ENCODE assay signal across 15 mouse cellular contexts in genomic region chr9:118776880-118777438, GRCm38 (mm10).
"Had no signal": no experiment of that assay in that cellular context is flagged by ENCODE, and none has a peak within 500 bp of the region (broad histone marks: within the 10 kb centered on the region; RNA-seq: fewer than 3 reads in every experiment).

No protein-coding gene starts in this region.

- H3K27me3 ChIP-seq: limb, embryonic 15.5 days; liver, embryonic 12.5 days had no signal

- H3K9ac ChIP-seq: limb, embryonic 15.5 days; liver, embryonic 12.5 days; lung, embryonic 14.5 days had no signal

- DNase-seq: kidney, adult 2 months; kidney, postnatal 36 days; layer of hippocampus, adult 9-11 months; layer of hippocampus, postnatal 36 days; lung, embryonic 14.5 days; lung, postnatal 10 days; lung, postnatal 4 days; right cerebral cortex, adult 18-20 months; right cerebral cortex, postnatal 25 days; thymus, postnatal 4 days had no signal

- H3K4me1 ChIP-seq: midbrain, embryonic 10.5 days had no signal

- H3K4me2 ChIP-seq: limb, embryonic 15.5 days; liver, embryonic 12.5 days; lung, embryonic 14.5 days had no signal

- H3K4me3 ChIP-seq: limb, embryonic 15.5 days; liver, embryonic 12.5 days; midbrain, embryonic 10.5 days had no signal

- ATAC-seq: intestine, embryonic 16.5 days; liver, embryonic 12.5 days had no signal

- H3K9me3 ChIP-seq: limb, embryonic 15.5 days; liver, embryonic 12.5 days; midbrain, embryonic 10.5 days had no signal

- H3K27ac ChIP-seq: limb, embryonic 15.5 days; liver, embryonic 12.5 days; midbrain, embryonic 10.5 days; stomach, postnatal 0 days had no signal

- H3K36me3 ChIP-seq: limb, embryonic 15.5 days; liver, embryonic 12.5 days; midbrain, embryonic 10.5 days had no signal
